Mouse (Mus musculus) stomach, embryonic 14.5 days (tissue): ENCODE measurements around the gene Cfap97. TPM values are rescaled to one million over a fixed set of nuclear protein-coding genes. Genes with fewer than 3 reads are reported as not detected.
"Not testable (repeated sequence)": the region's sequence is repeated elsewhere in the genome, so short reads cannot be mapped to it uniquely, and the experiment has no call there.

Experiments used
- ATAC-seq: fragments of 200-750 bp; cut with Nextera tagmentation; 2 replicates; pipeline ENCODE4 v1.8.0; 2017; ENCODE audit warnings: low read depth, moderate TSS enrichment; ENCODE audit not compliant: insufficient number of reproducible peaks, insufficient read depth, low FRiP score
- H3K27ac ChIP-seq: fragments of 300-500 bp; sonication (generic); 2 replicates; pipeline ENCODE4 v1.5.1; 2014; ENCODE audit warnings: mild to moderate bottlenecking, low read length, moderate library complexity, mixed read lengths
- H3K27me3 ChIP-seq: fragments of 300-500 bp; sonication (generic); 2 replicates; pipeline ENCODE4 v1.6.1; 2014; ENCODE audit warnings: low read length, control low read depth, mixed read lengths; ENCODE audit not compliant: control insufficient read depth, insufficient read depth
- H3K36me3 ChIP-seq: fragments of 300-500 bp; sonication (generic); 2 replicates; pipeline ENCODE4 v1.6.1; 2014; ENCODE audit warnings: mild to moderate bottlenecking, control low read depth, low read length, moderate library complexity, mixed read lengths; ENCODE audit not compliant: control insufficient read depth, insufficient read depth
- H3K4me1 ChIP-seq: fragments of 300-500 bp; sonication (generic); 2 replicates; pipeline ENCODE4 v1.6.1; 2014; ENCODE audit warnings: low read length, control low read depth, mixed read lengths; ENCODE audit not compliant: control insufficient read depth, insufficient read depth
- H3K4me2 ChIP-seq: fragments of 300-500 bp; sonication (generic); replicated peaks from 2 replicates; pipeline ENCODE4 v1.6.1; 2014; ENCODE audit warnings: low read depth, low read length, control low read depth
- H3K4me3 ChIP-seq: fragments of 300-500 bp; sonication (generic); 2 replicates; pipeline ENCODE4 v1.5.1; 2014; ENCODE audit warnings: low read depth, low read length, control low read depth
- H3K9ac ChIP-seq: fragments of 300-500 bp; sonication (generic); replicated peaks from 2 replicates; pipeline ENCODE4 v1.6.1; 2014; ENCODE audit warnings: low read depth, mild to moderate bottlenecking, control low read depth, low read length, moderate library complexity, mixed read lengths
- H3K9me3 ChIP-seq: fragments of 300-500 bp; sonication (generic); 2 replicates; pipeline ENCODE4 v1.6.1; 2016; ENCODE audit warnings: low read depth, low read length, control low read depth; ENCODE audit not compliant: control insufficient read depth
- WGBS: fragments of 180-500 bp; shearing (Covaris S2); extraction: QIAGEN DNeasy Blood & Tissue Kit; methylation state at CpG from one replicate; pipeline ENCODE4 v1.1.7; 2014; 5-methylcytosine and 5-hydroxymethylcytosine counted together
- polyA plus RNA-seq: library from polyadenylated mRNA; unstranded; fragments of >200 nt; fragmentation: Nextera tagmentation; extraction: Ambion mirVana; gene quantifications from 2 replicates; pipeline ENCODE4 v1.2.1, GENCODE M21; 2014

Cfap97 gene
- polyA plus RNA-seq, 1 experiment from 2014 or later, result 25.2 TPM

DNA sequence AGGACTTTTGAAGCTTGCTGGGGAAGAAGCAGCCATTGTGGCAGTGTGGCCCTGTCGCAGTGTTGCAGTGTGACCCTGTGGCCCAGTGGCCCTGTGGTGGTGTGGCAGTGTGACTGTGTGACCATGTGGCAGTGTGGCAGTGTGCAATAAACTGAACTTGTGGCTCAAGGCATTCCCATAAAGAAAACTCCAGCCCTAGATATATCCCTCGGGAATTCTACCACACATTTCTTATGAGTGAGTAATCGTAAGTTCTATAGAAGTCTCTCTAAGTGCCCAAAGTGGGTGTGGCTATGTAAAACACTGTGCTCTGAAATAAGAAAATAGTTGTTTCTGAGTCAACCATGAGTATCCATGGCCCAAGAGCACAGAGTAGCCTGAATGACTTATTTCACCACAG lies 73.9 kb downstream of the Cfap97 start:
- H3K4me3 ChIP-seq, result no peak overlapping the region
- no peak overlapping the region for H3K4me2 ChIP-seq
- H3K27me3 ChIP-seq, result no peaks in the 10 kb centered on the region
- H3K9ac ChIP-seq, result no peak overlapping the region
- no peak for ATAC-seq
- H3K4me1 ChIP-seq, result no peaks in the 10 kb centered on the region
- no peaks in the 10 kb centered on the region for H3K36me3 ChIP-seq
- H3K27ac ChIP-seq, result no peak overlapping the region
- WGBS, result 77% methylated on average over 3 of the region's 3 CpGs
- H3K9me3 ChIP-seq, result no peaks in the 10 kb centered on the region

DNA sequence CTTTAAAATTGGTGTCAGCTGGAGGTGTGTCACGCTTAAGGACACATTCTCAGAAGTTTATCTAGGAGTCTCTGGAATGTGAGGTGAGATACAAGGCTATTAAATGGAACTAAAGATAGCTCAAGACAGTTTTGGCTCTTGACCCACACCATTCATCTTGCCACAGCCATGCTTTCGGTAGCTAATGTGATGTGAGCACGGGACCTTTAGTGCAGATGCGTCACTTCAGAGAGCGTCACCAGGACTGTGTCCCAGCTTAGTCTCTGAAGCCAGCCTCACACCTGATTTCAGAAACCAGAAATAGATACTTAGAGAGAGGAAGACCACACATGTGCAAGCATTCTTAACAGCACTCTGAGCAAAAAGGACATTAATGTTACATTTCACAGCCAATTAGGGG lies 75.1 kb downstream of the Cfap97 start:
- 52% methylated on average over 5 of the region's 5 CpGs for WGBS
- H3K9ac ChIP-seq, result no peak overlapping the region
- ATAC-seq, result no peak
- H3K4me2 ChIP-seq, result no peak overlapping the region
- no peaks in the 10 kb centered on the region for H3K36me3 ChIP-seq
- H3K9me3 ChIP-seq, result no peaks in the 10 kb centered on the region
- H3K27me3 ChIP-seq, result no peaks in the 10 kb centered on the region
- no peak overlapping the region for H3K27ac ChIP-seq
- H3K4me1 ChIP-seq, result no peaks in the 10 kb centered on the region
- H3K4me3 ChIP-seq, result no peak overlapping the region

GRCm38 (mm10) chr8:46231968-46232367 lies 80.4 kb downstream of the Cfap97 start:
- not testable (repeated sequence) for H3K9ac ChIP-seq, H3K27me3 ChIP-seq, H3K27ac ChIP-seq, H3K4me1 ChIP-seq, H3K36me3 ChIP-seq, H3K4me3 ChIP-seq, H3K4me2 ChIP-seq, H3K9me3 ChIP-seq, ATAC-seq
- WGBS, result 73% methylated on average over 7 of the region's 7 CpGs

DNA sequence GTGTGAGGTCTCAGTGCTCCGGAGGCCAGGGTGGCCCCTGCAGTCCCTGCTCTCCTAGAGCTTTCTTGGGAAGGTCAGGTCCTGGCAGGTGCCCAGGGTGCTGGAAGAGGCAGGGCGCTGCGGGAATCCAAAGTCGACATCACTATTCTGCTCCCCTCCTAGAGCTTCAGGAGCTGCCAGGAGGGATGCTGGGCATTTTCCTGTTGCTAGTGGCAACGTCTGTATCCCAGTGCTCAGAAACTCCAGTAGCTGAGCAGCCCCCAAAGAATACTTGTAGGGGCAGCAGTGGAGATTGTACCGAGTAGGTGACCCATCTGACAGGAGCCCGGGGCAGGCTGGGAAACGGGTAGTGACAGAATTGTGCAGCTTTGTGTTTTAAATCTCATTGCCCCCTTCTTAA lies 81.2 kb downstream of the Cfap97 start:
- H3K4me3 ChIP-seq, result no peak overlapping the region
- no peak overlapping the region for H3K4me2 ChIP-seq
- ATAC-seq, result no peak
- no peaks in the 10 kb centered on the region for H3K27me3 ChIP-seq
- H3K4me1 ChIP-seq, result no peaks in the 10 kb centered on the region
- H3K27ac ChIP-seq, result no peak overlapping the region
- 59% methylated on average over 8 of the region's 8 CpGs for WGBS
- H3K9ac ChIP-seq, result no peak overlapping the region
- H3K36me3 ChIP-seq, result no peaks in the 10 kb centered on the region
- no peaks in the 10 kb centered on the region for H3K9me3 ChIP-seq

- WGBS, result 79% methylated on average over 4 of the region's 4 CpGs
- no peak for ATAC-seq
- no peak overlapping the region for H3K9ac ChIP-seq
Observed at GRCm38 (mm10) chr8:46234736-46235135, 83.2 kb downstream of the Cfap97 start.

DNA sequence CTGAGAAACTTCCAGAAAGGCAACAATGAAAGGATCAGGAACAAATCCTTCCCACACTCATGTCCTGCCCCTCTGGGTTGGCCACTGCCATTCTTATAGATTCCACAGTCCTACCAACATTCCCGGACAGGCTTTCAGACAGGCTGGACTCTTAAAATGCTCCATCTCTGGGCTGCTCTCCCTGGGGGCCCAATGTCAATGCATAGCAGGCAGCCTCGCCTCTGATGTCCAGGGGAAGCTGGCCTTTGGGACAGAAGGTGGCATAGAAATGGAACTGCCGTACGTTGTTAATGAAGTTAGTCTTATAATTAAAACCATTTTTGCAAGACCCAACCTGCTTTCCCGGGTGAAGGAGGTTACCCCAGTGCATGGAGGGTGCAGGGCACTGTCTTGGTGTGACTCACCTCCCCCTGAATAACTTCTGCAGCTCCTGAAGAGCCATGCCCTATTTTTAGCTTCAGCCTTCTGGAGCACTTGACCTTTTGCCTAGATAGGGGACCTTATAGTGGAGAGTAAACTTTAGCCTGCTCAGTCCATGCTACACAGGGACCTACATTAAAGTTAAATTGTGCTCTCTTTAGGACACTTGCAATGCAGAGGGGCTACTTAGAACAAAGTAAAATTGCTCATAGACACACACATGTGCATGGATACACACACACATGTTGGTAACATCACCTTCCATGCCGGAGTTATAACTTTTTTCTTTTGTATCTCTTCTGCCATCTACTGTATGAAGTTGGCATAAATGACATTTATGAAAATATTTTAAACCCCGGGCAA lies 85.1 kb downstream of the Cfap97 start:
- Histone ChIP-seq H3K36me3 (no peaks in the 10 kb centered on the region), H3K27ac (no peak overlapping the region), H3K9me3 (no peaks in the 10 kb centered on the region), H3K4me3 (no peak overlapping the region), H3K4me2 (no peak overlapping the region), H3K9ac (no peak overlapping the region), H3K27me3 (no peaks in the 10 kb centered on the region), H3K4me1 (no peaks in the 10 kb centered on the region)
- WGBS, result 58% methylated on average over 7 of the region's 7 CpGs
- 0 out of 2 replicates have a peak, but pooled peaks have one; percentile 6 for ATAC-seq

More at GRCm38 (mm10) chr8:46234736-46235135, 83.2 kb downstream of the Cfap97 start:
- Histone ChIP-seq H3K9me3 (no peaks in the 10 kb centered on the region), H3K4me2 (no peak overlapping the region), H3K27ac (no peak overlapping the region), H3K4me3 (no peak overlapping the region), H3K27me3 (no peaks in the 10 kb centered on the region), H3K4me1 (no peaks in the 10 kb centered on the region), H3K36me3 (no peaks in the 10 kb centered on the region)

- no peaks in the 10 kb centered on the region for H3K27me3 ChIP-seq
- ATAC-seq, result peak; percentile 80
- H3K9me3 ChIP-seq, result no peaks in the 10 kb centered on the region
- H3K4me1 ChIP-seq, result no peaks in the 10 kb centered on the region
- H3K9ac ChIP-seq, result no peak overlapping the region
- H3K27ac ChIP-seq, result no peak overlapping the region
- no peaks in the 10 kb centered on the region for H3K36me3 ChIP-seq
- no peak overlapping the region for H3K4me3 ChIP-seq
- no peak overlapping the region for H3K4me2 ChIP-seq
- 27% methylated on average over 13 of the region's 13 CpGs for WGBS
Observed at GRCm38 (mm10) chr8:46241568-46242374, 90.2 kb downstream of the Cfap97 start.

- Histone ChIP-seq H3K36me3 (no peaks in the 10 kb centered on the region), H3K27me3 (no peaks in the 10 kb centered on the region), H3K4me1 (no peaks in the 10 kb centered on the region), H3K9me3 (no peaks in the 10 kb centered on the region), H3K4me2 (no peak overlapping the region), H3K9ac (no peak overlapping the region), H3K27ac (no peak overlapping the region), H3K4me3 (no peak overlapping the region)
- 28% methylated on average over 7 of the region's 7 CpGs for WGBS
- ATAC-seq, result no peak
Observed at GRCm38 (mm10) chr8:46242946-46243345, 91.4 kb downstream of the Cfap97 start.
